Mouse (Mus musculus) liver, adult 2 months (tissue): ENCODE measurements around the gene Gm136. TPM values are rescaled to one million over a fixed set of nuclear protein-coding genes. Genes with fewer than 3 reads are reported as not detected.

Experiments
- DNase-seq: peaks from one replicate; pipeline ENCODE4 v3.0.0-alpha.2; 2011; ENCODE audit warnings: low read depth, low spot score; ENCODE audit errors: extremely low read depth
- H3K27ac ChIP-seq: fragments of 200-500 bp; replicated peaks from 2 replicates; pipeline ENCODE4 v1.5.1; 2012; ENCODE audit warnings: low read depth, mild to moderate bottlenecking, control low read depth, inconsistent platforms, low read length; ENCODE audit not compliant: insufficient read depth
- H3K27me3 ChIP-seq: fragments of 200-500 bp; 2 replicates; pipeline ENCODE4 v1.6.1; 2012; ENCODE audit warnings: mild to moderate bottlenecking, moderate library complexity, low read length, inconsistent platforms; ENCODE audit not compliant: control insufficient read depth, insufficient read depth
- H3K36me3 ChIP-seq: fragments of 200-500 bp; 2 replicates; pipeline ENCODE4 v1.6.1; 2012; ENCODE audit warnings: low read length, inconsistent platforms; ENCODE audit not compliant: control insufficient read depth, insufficient read depth
- H3K4me1 ChIP-seq: fragments of 200-500 bp; 2 replicates; pipeline ENCODE4 v1.6.1; 2011; ENCODE audit warnings: low read length; ENCODE audit not compliant: control insufficient read depth, insufficient read depth
- H3K4me3 ChIP-seq: fragments of 200-500 bp; 2 replicates; pipeline ENCODE4 v1.5.1; 2011; ENCODE audit warnings: low read depth, mild to moderate bottlenecking, control low read depth, low read length, moderate library complexity; ENCODE audit not compliant: insufficient read depth
- H3K79me2 ChIP-seq: fragments of 200-500 bp; 2 replicates; pipeline ENCODE4 v1.6.1; 2012; ENCODE audit warnings: inconsistent platforms, mild to moderate bottlenecking, low read length, moderate library complexity; ENCODE audit not compliant: control insufficient read depth, insufficient read depth
- H3K9ac ChIP-seq: fragments of 200-500 bp; 2 replicates; pipeline ENCODE4 v1.6.1; 2012; ENCODE audit warnings: low read depth, mild to moderate bottlenecking, control low read depth, inconsistent platforms, low read length
- CTCF ChIP-seq: fragments of 200-500 bp; IDR thresholded peaks from 2 replicates; pipeline ENCODE4 v1.5.1; 2011; ENCODE audit warnings: low read depth, low read length, control low read depth
- POLR2A ChIP-seq: fragments of 200-500 bp; IDR thresholded peaks from 2 replicates; pipeline ENCODE4 v1.6.1; 2011; ENCODE audit warnings: low read length, control low read depth; ENCODE audit not compliant: insufficient read depth; ENCODE audit errors: extremely low read depth
- WGBS: fragments of 180-500 bp; shearing (Covaris S2); methylation state at CpG from one replicate; pipeline ENCODE4 v1.1.7; 2018; 5-methylcytosine and 5-hydroxymethylcytosine counted together
- polyA plus RNA-seq: library from polyadenylated mRNA; depleted of rRNA; stranded (reverse); fragments of >200 nt; gene quantifications from 2 replicates; pipeline ENCODE4 v1.2.3, GENCODE M21; 2012
- total RNA-seq: library from RNA; depleted of rRNA; stranded (reverse); fragments of >200 nt; gene quantifications from 2 replicates; pipeline ENCODE4 v1.2.3, GENCODE M21; 2014

Gm136 gene
- total and polyA plus RNA-seq, 2 experiments: not detected

DNA sequence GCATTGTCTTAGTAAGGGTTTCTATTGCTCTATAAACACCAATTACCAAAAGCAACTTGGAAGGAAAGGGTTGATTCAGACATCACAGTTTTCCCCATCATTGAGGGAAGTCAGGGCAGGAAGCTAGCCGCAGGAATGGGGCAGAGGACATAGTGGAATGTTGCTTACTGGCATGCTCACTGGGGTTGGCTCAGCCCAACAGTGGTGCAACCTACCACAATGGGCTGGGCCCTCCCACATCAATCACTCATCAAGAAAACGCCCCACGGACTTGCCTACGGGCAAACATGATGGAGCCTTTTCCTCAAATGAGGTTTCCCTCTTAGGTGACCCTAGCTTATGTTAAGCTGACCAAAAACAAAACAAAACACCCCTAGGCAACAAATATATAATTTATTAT, 32.9 kb downstream of the Gm136 start:
- 71% methylated on average over 4 of the region's 4 CpGs for WGBS
- Histone ChIP-seq H3K4me1 (no peaks in the 10 kb centered on the region), H3K36me3 (no peaks in the 10 kb centered on the region), H3K9ac (no peak overlapping the region), H3K4me3 (no peak overlapping the region), H3K27me3 (0 out of 2 replicates have a peak, but pooled peaks cover 4% of the 10 kb centered on the region), H3K27ac (no peak overlapping the region), H3K79me2 (no peaks in the 10 kb centered on the region)
- no peak for DNase-seq
- TF ChIP-seq CTCF (no peak), POLR2A (no peak)

DNA sequence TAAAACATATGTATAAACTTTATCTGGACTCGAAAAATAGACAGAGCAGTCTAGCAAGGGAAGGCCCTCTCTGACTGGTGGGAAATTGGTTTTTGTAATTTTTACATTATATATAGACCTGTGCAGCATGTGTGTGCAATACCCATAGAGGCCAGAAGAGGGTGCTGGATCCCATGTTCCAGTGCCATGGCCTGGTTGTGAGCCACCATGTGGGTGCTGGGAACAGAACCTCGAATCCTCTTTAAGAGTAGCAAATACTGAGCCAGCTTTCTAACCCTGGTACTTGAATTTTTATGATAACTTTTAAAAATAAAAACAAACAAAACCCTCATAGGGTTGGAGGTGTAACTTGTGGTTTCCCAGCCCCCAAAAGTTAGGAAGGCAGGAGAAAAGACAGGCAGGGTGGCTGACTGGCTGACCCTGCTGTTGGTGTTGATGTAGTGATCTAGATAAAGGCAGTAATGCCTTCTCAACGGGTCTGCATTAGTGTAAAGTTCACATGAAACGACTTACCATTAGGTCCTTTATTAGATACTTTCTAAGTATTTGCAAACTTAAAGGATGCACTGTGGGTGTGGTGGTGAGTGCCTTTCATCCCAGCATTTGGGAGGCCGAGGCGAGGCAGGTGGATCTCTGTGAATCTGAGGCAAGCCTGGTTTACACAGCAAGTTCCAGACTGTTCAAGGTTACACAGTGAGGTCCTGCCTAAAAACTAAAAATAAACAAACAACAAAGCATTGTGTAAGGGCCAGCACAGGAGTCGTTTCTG, 35.8 kb downstream of the Gm136 start:
- no peak for TF ChIP-seq CTCF
- Histone ChIP-seq H3K27ac (no peak overlapping the region), H3K4me3 (no peak overlapping the region), H3K36me3 (no peaks in the 10 kb centered on the region), H3K9ac (no peak overlapping the region), H3K4me1 (no peaks in the 10 kb centered on the region), H3K79me2 (no peaks in the 10 kb centered on the region), H3K27me3 (no peaks in the 10 kb centered on the region)
- 77% methylated on average over 7 of the region's 7 CpGs for WGBS
- DNase-seq: peak; percentile 10

DNA sequence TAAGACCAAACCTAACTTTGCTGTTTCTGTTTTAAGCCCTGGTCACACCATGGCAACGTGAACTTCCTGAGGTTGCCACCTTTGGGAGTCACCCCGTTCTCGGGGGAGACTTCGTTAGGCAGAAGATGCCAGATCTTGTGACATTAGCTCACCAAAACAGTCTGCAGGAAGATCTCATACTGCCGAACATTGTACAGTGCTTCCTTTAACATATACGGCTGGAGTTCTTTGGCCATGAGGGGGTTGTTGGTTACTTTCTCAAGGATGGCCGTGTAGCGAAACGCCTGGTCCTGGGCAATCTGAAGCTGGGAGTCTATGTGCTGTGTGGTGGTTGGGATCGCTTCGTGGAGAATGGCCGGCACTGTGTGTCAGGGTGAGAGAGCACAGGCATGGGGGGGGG, 36.6 kb downstream of the Gm136 start:
- no peaks in the 10 kb centered on the region for H3K79me2 ChIP-seq
- no peak overlapping the region for H3K27ac ChIP-seq
- no peak overlapping the region for H3K9ac ChIP-seq
- no peak overlapping the region for H3K4me3 ChIP-seq
- TF ChIP-seq CTCF: no peak
- no peak for TF ChIP-seq POLR2A
- DNase-seq: no peak
- no peaks in the 10 kb centered on the region for H3K4me1 ChIP-seq
- no peaks in the 10 kb centered on the region for H3K36me3 ChIP-seq
- H3K27me3 ChIP-seq: no peaks in the 10 kb centered on the region
- 98% methylated on average over 12 of the region's 12 CpGs for WGBS

DNA sequence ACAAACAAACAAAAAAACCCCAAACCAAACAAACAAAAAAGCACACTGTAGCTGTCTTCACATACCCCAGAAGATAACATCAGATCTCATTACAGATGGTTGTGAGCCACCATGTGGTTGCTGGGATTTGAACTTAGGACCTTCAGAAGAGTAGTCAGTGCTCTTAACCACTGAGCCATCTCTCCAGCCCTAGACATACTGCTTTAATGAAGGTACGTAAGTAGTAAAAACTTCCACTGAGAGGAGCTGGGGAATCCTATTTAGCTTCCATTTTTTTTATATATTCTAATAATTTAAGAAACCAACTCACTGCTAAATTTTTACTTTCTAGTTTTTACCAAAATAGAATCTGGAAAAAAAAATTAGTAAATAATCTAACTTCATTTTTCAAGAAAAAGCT, 41.0 kb downstream of the Gm136 start:
- no peak for TF ChIP-seq CTCF
- no peak for TF ChIP-seq POLR2A
- Histone ChIP-seq H3K9ac (no peak overlapping the region), H3K27ac (no peak overlapping the region), H3K79me2 (no peaks in the 10 kb centered on the region), H3K4me1 (no peaks in the 10 kb centered on the region), H3K36me3 (no peaks in the 10 kb centered on the region), H3K4me3 (no peak overlapping the region), H3K27me3 (no peaks in the 10 kb centered on the region)
- no peak for DNase-seq
- WGBS: 93% methylated on average over 1 of the region's 1 CpGs

DNA sequence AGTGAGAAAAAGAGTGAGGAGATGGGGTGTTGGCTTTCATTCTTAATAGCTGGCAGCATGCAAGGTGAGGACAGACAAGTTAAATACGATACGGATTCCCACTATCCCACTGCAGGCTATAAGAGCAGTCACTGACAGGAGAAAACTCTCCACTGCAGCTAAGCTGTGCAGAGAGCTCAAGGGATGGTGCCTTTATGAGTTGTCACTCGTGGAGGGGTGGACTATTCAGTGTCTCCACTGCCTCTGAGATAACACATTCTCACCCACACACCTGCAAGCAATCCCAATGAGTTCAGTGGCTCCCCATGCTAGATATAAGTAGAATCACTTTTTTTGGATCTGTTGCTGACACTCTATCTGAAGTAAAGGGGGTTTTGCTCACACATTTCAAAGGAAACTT, 47.9 kb downstream of the Gm136 start:
- H3K79me2 ChIP-seq: no peaks in the 10 kb centered on the region

DNA sequence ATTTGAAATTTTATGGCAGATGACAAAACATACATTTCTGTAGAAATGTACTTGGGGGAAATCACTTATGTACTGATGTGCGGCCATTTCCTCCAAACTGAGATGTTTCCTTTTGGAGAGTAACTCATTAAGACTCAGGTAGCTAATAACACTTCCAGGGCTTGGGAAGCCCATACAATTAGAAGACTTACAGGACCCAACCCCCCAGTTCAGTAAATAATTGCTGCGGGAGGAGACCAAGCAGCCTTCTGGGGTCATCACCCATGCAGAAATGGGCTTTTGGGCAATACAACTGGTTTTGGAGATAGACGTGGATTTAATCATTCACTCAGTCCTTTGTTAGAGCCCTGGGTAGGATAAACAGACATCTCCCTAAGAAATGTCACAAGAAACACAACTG, 48.8 kb downstream of the Gm136 start:
- 59% methylated on average over 3 of the region's 3 CpGs for WGBS
- TF ChIP-seq CTCF (no peak), POLR2A (no peak)
- no peak for DNase-seq

More for the DNA sequence above, 47.9 kb downstream of the Gm136 start:
- Histone ChIP-seq H3K9ac (no peak overlapping the region), H3K36me3 (no peaks in the 10 kb centered on the region), H3K4me1 (no peaks in the 10 kb centered on the region), H3K4me3 (no peak overlapping the region), H3K27me3 (no peaks in the 10 kb centered on the region), H3K27ac (no peak overlapping the region)
- WGBS: 84% methylated on average over 3 of the region's 3 CpGs
- DNase-seq: no peak
- TF ChIP-seq CTCF (no peak), POLR2A (no peak)

More for the DNA sequence above, 48.8 kb downstream of the Gm136 start:
- H3K27me3 ChIP-seq: no peaks in the 10 kb centered on the region
- H3K36me3 ChIP-seq: no peaks in the 10 kb centered on the region
- no peak overlapping the region for H3K27ac ChIP-seq
- no peaks in the 10 kb centered on the region for H3K4me1 ChIP-seq
- H3K79me2 ChIP-seq: no peaks in the 10 kb centered on the region
- no peak overlapping the region for H3K9ac ChIP-seq
- no peak overlapping the region for H3K4me3 ChIP-seq
